Mouse (Mus musculus) liver, embryonic 11.5 days (tissue): Measurements from ENCODE around the gene Cdh4. TPM values are rescaled to one million over a fixed set of nuclear protein-coding genes. Genes with fewer than 3 reads are reported as not detected.

ENCODE experiments used
- ATAC-seq: fragments of 200-750 bp; cut with Nextera tagmentation; replicated peaks from 2 replicates; pipeline ENCODE4 v1.8.0; 2017; ENCODE audit warnings: moderate number of reproducible peaks, mild to moderate bottlenecking, moderate TSS enrichment, moderate library complexity; ENCODE audit not compliant: low FRiP score
- DNase-seq: peaks from one replicate; pipeline ENCODE4 v3.0.0-alpha.2; 2017; ENCODE audit warnings: low spot score
- H3K27ac ChIP-seq: fragments of 300-500 bp; sonication (generic); 2 replicates; pipeline ENCODE4 v1.5.1; 2014; ENCODE audit warnings: mild to moderate bottlenecking, low read depth, low read length, control low read depth
- H3K27me3 ChIP-seq: fragments of 300-500 bp; sonication (generic); replicated peaks from 2 replicates; pipeline ENCODE4 v1.6.1; 2014; ENCODE audit warnings: low read length, mixed read lengths; ENCODE audit not compliant: control insufficient read depth, insufficient read depth
- H3K36me3 ChIP-seq: fragments of 300-500 bp; sonication (generic); 2 replicates; pipeline ENCODE4 v1.6.1; 2014; ENCODE audit warnings: mild to moderate bottlenecking, low read length, moderate library complexity, mixed read lengths; ENCODE audit not compliant: control insufficient read depth, insufficient read depth
- H3K4me1 ChIP-seq: fragments of 300-500 bp; sonication (generic); replicated peaks from 2 replicates; pipeline ENCODE4 v1.6.1; 2014; ENCODE audit warnings: low read length, mixed read lengths; ENCODE audit not compliant: control insufficient read depth, insufficient read depth
- H3K4me2 ChIP-seq: fragments of 300-500 bp; sonication (generic); 2 replicates; pipeline ENCODE4 v1.6.1; 2014; ENCODE audit warnings: mild to moderate bottlenecking, control low read depth, moderate library complexity
- H3K4me3 ChIP-seq: fragments of 300-500 bp; sonication (generic); 2 replicates; pipeline ENCODE4 v1.5.1; 2014; ENCODE audit warnings: low read depth, low read length, control low read depth
- H3K9ac ChIP-seq: fragments of 300-500 bp; sonication (generic); 2 replicates; pipeline ENCODE4 v1.6.1; 2014; ENCODE audit warnings: low read depth, low read length, control low read depth
- H3K9me3 ChIP-seq: fragments of 300-500 bp; sonication (generic); 2 replicates; pipeline ENCODE4 v1.6.1; 2016; ENCODE audit warnings: low read length, inconsistent platforms, mixed read lengths; ENCODE audit not compliant: control insufficient read depth
- WGBS: fragments of 180-500 bp; shearing (Covaris S2); extraction: QIAGEN DNeasy Blood & Tissue Kit; methylation state at CpG from one replicate; pipeline ENCODE4 v1.1.7; 2014; 5-methylcytosine and 5-hydroxymethylcytosine counted together
- polyA plus RNA-seq: library from polyadenylated mRNA; unstranded; fragments of >200 nt; fragmentation: Nextera tagmentation; extraction: Ambion mirVana; gene quantifications from 2 replicates; pipeline ENCODE4 v1.2.1, GENCODE M21; 2014

Cdh4 gene
- polyA plus RNA-seq, 1 experiment from 2014 or later: 0.51 TPM

GRCm38 (mm10) chr2:179580415-179580814 is 138.2 kb downstream of the Cdh4 start:
- Histone ChIP-seq H3K4me2 (no peak overlapping the region), H3K27me3 (no peaks in the 10 kb centered on the region), H3K4me1 (no peaks in the 10 kb centered on the region), H3K9ac (no peak overlapping the region), H3K9me3 (no peaks in the 10 kb centered on the region), H3K27ac (no peak overlapping the region), H3K4me3 (no peak overlapping the region), H3K36me3 (no peaks in the 10 kb centered on the region)
- ATAC-seq (no peak), DNase-seq (no peak)
- WGBS: 72% methylated on average over 4 of the region's 4 CpGs

- no peaks in the 10 kb centered on the region for H3K27me3 ChIP-seq
- no peak overlapping the region for H3K27ac ChIP-seq
- no peaks in the 10 kb centered on the region for H3K9me3 ChIP-seq
- DNase-seq (no peak), ATAC-seq (no peak)
- H3K4me3 ChIP-seq: no peak overlapping the region
- no peaks in the 10 kb centered on the region for H3K4me1 ChIP-seq
- 72% methylated on average over 5 of the region's 5 CpGs for WGBS
- H3K9ac ChIP-seq: no peak overlapping the region
- H3K36me3 ChIP-seq: no peaks in the 10 kb centered on the region
- H3K4me2 ChIP-seq: no peak overlapping the region
Measured at GRCm38 (mm10) chr2:179581058-179581457, 138.8 kb downstream of the Cdh4 start.

- Histone ChIP-seq H3K4me1 (no peaks in the 10 kb centered on the region), H3K4me2 (no peak overlapping the region), H3K9ac (no peak overlapping the region), H3K4me3 (no peak overlapping the region), H3K27me3 (no peaks in the 10 kb centered on the region), H3K27ac (no peak overlapping the region), H3K36me3 (no peaks in the 10 kb centered on the region), H3K9me3 (no peaks in the 10 kb centered on the region)
- no peak for DNase-seq
- 46% methylated on average over 16 of the region's 16 CpGs for WGBS
- no peak for ATAC-seq
Measured at GRCm38 (mm10) chr2:179582966-179583365, 140.7 kb downstream of the Cdh4 start.

- H3K27me3 ChIP-seq: no peaks in the 10 kb centered on the region
- no peak for ATAC-seq
- no peak overlapping the region for H3K9ac ChIP-seq
- H3K4me2 ChIP-seq: no peak overlapping the region
- H3K36me3 ChIP-seq: no peaks in the 10 kb centered on the region
- DNase-seq: no peak
- H3K4me1 ChIP-seq: no peaks in the 10 kb centered on the region
- H3K27ac ChIP-seq: no peak overlapping the region
- no peak overlapping the region for H3K4me3 ChIP-seq
- 71% methylated on average over 13 of the region's 13 CpGs for WGBS
- H3K9me3 ChIP-seq: no peaks in the 10 kb centered on the region
Measured at GRCm38 (mm10) chr2:179584672-179585071, 142.4 kb downstream of the Cdh4 start.

GRCm38 (mm10) chr2:179586436-179586835 is 144.2 kb downstream of the Cdh4 start:
- 82% methylated on average over 11 of the region's 11 CpGs for WGBS
- ATAC-seq: no peak

GRCm38 (mm10) chr2:179587069-179587468 is 144.8 kb downstream of the Cdh4 start:
- H3K36me3 ChIP-seq: no peaks in the 10 kb centered on the region
- ATAC-seq: no peak
- no peak overlapping the region for H3K27ac ChIP-seq
- H3K4me1 ChIP-seq: no peaks in the 10 kb centered on the region
- H3K9ac ChIP-seq: no peak overlapping the region
- no peak for DNase-seq
- WGBS: 81% methylated on average over 2 of the region's 2 CpGs
- no peak overlapping the region for H3K4me2 ChIP-seq
- H3K4me3 ChIP-seq: no peak overlapping the region
- H3K9me3 ChIP-seq: no peaks in the 10 kb centered on the region
- H3K27me3 ChIP-seq: no peaks in the 10 kb centered on the region

More at GRCm38 (mm10) chr2:179586436-179586835, 144.2 kb downstream of the Cdh4 start:
- H3K27ac ChIP-seq: no peak overlapping the region
- no peaks in the 10 kb centered on the region for H3K4me1 ChIP-seq
- no peaks in the 10 kb centered on the region for H3K27me3 ChIP-seq
- H3K36me3 ChIP-seq: no peaks in the 10 kb centered on the region
- no peak overlapping the region for H3K4me3 ChIP-seq
- H3K4me2 ChIP-seq: no peak overlapping the region
- no peak overlapping the region for H3K9ac ChIP-seq
- H3K9me3 ChIP-seq: no peaks in the 10 kb centered on the region
- no peak for DNase-seq

GRCm38 (mm10) chr2:179591661-179592060 is 149.4 kb downstream of the Cdh4 start:
- H3K9ac ChIP-seq: no peak overlapping the region
- no peak overlapping the region for H3K4me3 ChIP-seq
- no peak overlapping the region for H3K4me2 ChIP-seq
- 59% methylated on average over 5 of the region's 5 CpGs for WGBS
- H3K27me3 ChIP-seq: no peaks in the 10 kb centered on the region
- ATAC-seq: no peak
- DNase-seq: no peak
- H3K36me3 ChIP-seq: no peaks in the 10 kb centered on the region
- H3K27ac ChIP-seq: no peak overlapping the region
- no peaks in the 10 kb centered on the region for H3K9me3 ChIP-seq
- H3K4me1 ChIP-seq: no peaks in the 10 kb centered on the region

- Histone ChIP-seq H3K4me2 (no peak overlapping the region), H3K9ac (no peak overlapping the region), H3K27me3 (no peaks in the 10 kb centered on the region), H3K36me3 (no peaks in the 10 kb centered on the region), H3K4me1 (no peaks in the 10 kb centered on the region), H3K4me3 (no peak overlapping the region), H3K27ac (no peak overlapping the region), H3K9me3 (no peaks in the 10 kb centered on the region)
- ATAC-seq (no peak), DNase-seq (no peak)
- WGBS: 86% methylated on average over 4 of the region's 4 CpGs
Measured at GRCm38 (mm10) chr2:179595013-179595412, 152.8 kb downstream of the Cdh4 start.

GRCm38 (mm10) chr2:179598886-179599285 is 156.7 kb downstream of the Cdh4 start:
- H3K9ac ChIP-seq: no peak overlapping the region
- no peaks in the 10 kb centered on the region for H3K9me3 ChIP-seq
- H3K27me3 ChIP-seq: no peaks in the 10 kb centered on the region
- WGBS: 81% methylated on average over 11 of the region's 11 CpGs
- H3K4me1 ChIP-seq: no peaks in the 10 kb centered on the region
- DNase-seq (no peak), ATAC-seq (no peak)
- H3K4me2 ChIP-seq: no peak overlapping the region
- H3K4me3 ChIP-seq: no peak overlapping the region
- H3K36me3 ChIP-seq: no peaks in the 10 kb centered on the region
- no peak overlapping the region for H3K27ac ChIP-seq
